Mouse (Mus musculus): ENCODE data around the gene Tmco1. TPM values are rescaled to one million over a fixed set of nuclear protein-coding genes. Genes with fewer than 3 reads are reported as not detected.

Tmco1 gene
- polyA plus RNA-seq, 1 experiment from 2014 or later: 72.0 TPM

Small RNAs within 50 kb of the gene (microRNA-seq; reads per million reads assigned to microRNA genes)
- gene Gm25911 (not detected), gene Mir6347 (not detected)

Other genes starting within 250 kb of the Tmco1 start
- 48.8 and 49.6 TPM in 2 replicates for gene Uck2, start 23.1 kb upstream of the Tmco1 start, polyA plus RNA-seq (2014; fragmentation: Nextera tagmentation; extraction: Ambion mirVana)
- gene Aldh9a1, start 41.6 kb downstream of the Tmco1 start, polyA plus RNA-seq (2014; fragmentation: Nextera tagmentation; extraction: Ambion mirVana): 32.3 and 36.4 TPM in 2 replicates
- 189 and 205 TPM in 2 replicates for gene Mgst3, start 85.5 kb downstream of the Tmco1 start, polyA plus RNA-seq (2014; fragmentation: Nextera tagmentation; extraction: Ambion mirVana)
- not detected in 2 replicates for gene Lrrc52, start 158.4 kb downstream of the Tmco1 start, polyA plus RNA-seq (2014; fragmentation: Nextera tagmentation; extraction: Ambion mirVana)